Mouse (Mus musculus): ENCODE data around the gene Myh10. TPM values are rescaled to one million over a fixed set of nuclear protein-coding genes. Genes with fewer than 3 reads are reported as not detected.
"Not testable (repeated sequence)": the region's sequence is repeated elsewhere in the genome, so short reads cannot be mapped to it uniquely, and the experiment has no call there.

Gene Myh10
- total RNA-seq, 4 experiments from 2014 or later = 200 to 257 (median 222) TPM

DNA sequence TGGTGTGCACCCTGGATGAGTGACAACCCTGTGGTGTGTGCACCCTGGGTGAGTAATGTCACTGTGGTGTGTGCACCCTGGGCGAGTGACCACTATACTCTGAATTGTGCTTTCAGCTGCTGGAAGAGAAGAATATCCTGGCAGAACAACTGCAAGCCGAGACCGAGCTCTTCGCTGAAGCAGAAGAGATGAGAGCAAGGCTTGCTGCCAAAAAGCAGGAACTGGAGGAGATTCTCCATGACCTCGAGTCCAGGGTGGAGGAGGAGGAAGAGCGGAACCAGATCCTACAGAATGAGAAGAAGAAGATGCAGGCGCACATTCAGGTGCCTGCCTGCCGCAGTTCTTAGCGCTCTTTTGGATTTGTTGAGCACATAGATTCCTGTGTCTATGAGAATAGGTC is 95.9 kb downstream of the Myh10 start:
- DNase-seq (ENCODE audit: low spot score in 2 of 2) = no peak

DNA sequence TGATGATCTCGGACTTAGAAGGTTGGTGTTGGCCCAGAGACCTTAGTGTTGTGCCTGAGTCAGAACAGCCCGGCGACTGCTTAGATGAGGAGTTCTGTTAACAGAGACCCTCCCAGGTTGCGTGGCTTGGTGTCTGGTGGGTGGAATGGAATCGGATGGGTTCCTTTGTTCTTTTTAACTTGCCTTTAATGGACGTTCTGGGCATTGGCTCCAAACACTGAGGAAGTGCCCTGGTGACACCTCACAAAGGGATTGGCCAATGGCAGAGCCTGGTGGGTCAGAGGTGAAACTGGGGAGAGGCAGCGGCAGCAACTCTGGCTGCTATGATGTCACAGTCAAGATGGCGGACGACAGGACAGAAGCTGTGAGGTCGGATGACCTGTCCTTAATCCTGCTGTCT is 99.4 kb downstream of the Myh10 start:
- no peak for DNase-seq (ENCODE audit: low spot score in 2 of 2)

- DNase-seq (ENCODE audit: low spot score in 2 of 2) = no peak
Measured at GRCm38 (mm10) chr11:68791794-68792193, 100.4 kb downstream of the Myh10 start.

GRCm38 (mm10) chr11:68798258-68798657 is 106.9 kb downstream of the Myh10 start:
- DNase-seq (ENCODE audit: low spot score in 2 of 2) = no peak

GRCm38 (mm10) chr11:68805148-68805547 is 113.8 kb downstream of the Myh10 start:
- no peak for DNase-seq (ENCODE audit: low spot score in 2 of 2)

- peak in 1 of 2 experiments; percentile 73 for DNase-seq (ENCODE audit: low spot score in 2 of 2)
Measured at GRCm38 (mm10) chr11:68807787-68808186, 116.4 kb downstream of the Myh10 start.

GRCm38 (mm10) chr11:68811881-68812577 is 120.7 kb downstream of the Myh10 start:
- DNase-seq (ENCODE audit: low spot score in 2 of 2) = no peak

DNA sequence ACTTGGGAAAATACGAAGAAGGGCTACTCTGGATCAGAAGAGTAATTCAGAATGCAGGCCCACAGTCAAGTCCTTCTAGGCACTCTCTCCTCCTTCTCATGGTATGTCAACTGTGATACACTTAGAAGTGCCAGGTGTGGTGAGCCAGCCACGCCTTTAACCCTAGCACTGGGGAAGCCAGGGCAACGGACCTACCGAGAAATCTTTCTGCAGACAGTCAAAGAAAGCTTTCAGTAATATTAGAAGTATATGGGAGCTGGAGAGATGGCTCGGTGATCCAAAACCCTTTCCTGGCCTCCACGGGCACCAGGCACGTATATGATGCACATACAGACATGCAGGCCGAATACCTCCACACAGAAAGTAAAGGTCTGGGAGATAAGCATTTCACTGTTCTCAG is 127.1 kb downstream of the Myh10 start:
- DNase-seq (ENCODE audit: low spot score in 2 of 2) = no peak

DNA sequence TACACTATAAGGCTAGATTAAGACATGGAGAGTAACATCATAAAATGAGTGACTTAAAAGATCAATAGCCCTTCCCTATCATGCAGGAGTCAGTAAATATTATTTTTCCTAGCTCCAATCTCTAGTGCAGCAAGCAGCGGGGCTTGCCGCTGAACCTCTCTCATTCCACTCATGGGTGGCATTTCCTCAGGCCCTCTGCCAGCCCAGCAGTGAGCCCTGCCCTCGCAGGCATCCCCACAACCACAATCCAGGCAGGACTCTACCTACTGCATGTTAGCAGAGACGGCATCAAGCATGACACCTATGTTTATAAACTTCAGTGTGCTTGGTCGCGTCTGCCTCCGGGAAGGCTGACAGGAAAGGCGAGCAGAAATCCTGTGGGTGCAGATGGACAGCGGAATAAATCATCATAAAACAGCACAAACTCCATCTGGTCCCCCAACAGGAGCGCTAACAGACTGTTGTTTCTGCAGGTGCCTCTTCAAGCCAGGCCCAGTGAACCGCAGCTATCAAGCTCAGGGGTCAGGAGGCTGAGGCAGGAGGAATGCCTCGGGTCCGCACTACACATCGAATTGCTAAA is 128.0 kb downstream of the Myh10 start:
- no peak for DNase-seq (ENCODE audit: low spot score in 2 of 2)

DNA sequence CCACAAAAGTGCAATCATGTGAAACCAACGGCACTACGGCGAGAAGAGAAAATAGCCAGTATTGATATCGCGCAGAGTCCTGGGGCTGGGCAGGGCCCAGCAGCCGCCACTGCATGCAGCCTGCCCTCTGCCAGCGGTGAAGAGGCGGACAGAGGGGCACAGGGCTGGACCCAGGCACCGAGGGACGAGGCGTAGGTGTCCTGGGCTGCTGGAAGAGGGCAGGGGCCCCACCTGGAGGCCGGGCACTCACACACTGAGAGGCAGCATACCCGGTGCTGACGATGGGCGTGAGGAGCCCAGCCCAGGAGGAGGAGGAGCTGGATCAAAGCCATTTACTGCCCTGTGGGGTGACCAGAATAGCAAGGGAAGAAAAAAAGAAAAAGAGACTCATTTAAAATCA is 131.0 kb downstream of the Myh10 start:
- no peak for DNase-seq (ENCODE audit: low spot score in 2 of 2)

GRCm38 (mm10) chr11:68826735-68827134 is 135.4 kb downstream of the Myh10 start:
- DNase-seq (ENCODE audit: low spot score in 2 of 2) = no peak

DNA sequence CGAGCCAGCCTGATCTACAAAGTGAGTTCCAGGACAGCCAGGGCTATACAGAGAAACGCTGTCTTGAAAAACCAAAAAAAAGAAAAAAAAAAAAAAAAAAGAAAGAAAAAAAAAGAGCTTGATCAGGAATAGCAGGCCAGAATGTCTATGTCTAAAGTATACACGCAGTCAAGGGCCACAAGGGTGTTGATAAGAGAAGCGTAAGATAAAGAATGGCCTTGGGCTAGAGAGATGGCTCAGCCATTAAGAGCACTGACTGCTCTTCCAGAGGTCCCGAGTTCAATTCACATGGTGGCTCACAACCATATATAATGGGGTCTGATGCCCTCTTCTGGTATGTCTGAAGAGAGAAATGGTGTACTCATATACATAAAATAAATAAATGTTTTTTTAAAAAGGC is 140.2 kb downstream of the Myh10 start:
- DNase-seq (ENCODE audit: low spot score in 2 of 2) = not testable (repeated sequence)

GRCm38 (mm10) chr11:68832793-68833192 is 141.4 kb downstream of the Myh10 start:
- no peak for DNase-seq (ENCODE audit: low spot score in 2 of 2)

GRCm38 (mm10) chr11:68833593-68833992 is 142.2 kb downstream of the Myh10 start:
- DNase-seq (ENCODE audit: low spot score in 2 of 2) = no peak

- no peak for DNase-seq (ENCODE audit: low spot score in 2 of 2)
Measured at GRCm38 (mm10) chr11:68835034-68835433, 143.7 kb downstream of the Myh10 start.

DNA sequence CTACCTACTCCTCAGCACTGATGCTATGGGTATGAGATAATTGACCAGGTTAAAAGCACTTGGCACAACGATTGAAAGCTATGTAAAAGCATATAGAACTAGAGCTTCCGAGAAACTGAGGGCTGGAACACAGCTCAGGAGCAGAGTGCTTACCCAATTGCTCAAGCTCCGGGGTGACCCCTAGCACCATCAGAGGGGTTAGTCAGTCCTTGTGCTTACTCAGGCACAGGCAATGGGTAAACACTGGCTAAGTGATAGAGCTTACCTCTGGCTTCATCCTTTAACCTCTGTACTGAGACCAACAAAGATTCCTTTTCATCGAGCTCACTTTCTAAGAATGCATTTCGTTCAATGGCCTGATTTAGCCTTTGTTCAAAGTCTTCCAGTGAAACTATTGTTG is 148.2 kb downstream of the Myh10 start:
- DNase-seq (ENCODE audit: low spot score in 2 of 2) = no peak

DNA sequence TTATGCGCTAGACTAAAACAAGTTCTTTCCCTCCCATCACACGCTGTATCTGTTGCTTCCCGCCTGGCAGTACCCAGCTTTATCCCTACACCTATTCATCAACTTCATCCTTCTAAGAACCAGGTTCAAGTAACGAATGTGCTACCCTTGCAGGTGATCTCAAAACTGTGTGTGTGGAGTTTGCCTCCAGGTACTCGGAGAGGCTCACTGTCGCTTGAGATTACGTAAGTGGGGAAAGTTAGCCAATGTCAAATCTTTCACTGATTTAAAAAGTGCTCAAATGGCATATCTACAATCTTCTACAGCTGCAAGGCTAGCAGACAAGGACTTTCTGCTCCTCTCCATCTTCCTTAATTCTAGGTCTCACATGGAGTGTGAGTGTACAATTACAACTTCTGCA is 159.5 kb downstream of the Myh10 start:
- DNase-seq (ENCODE audit: low spot score in 2 of 2) = no peak

GRCm38 (mm10) chr11:68851644-68852485 is 160.5 kb downstream of the Myh10 start:
- DNase-seq (ENCODE audit: low spot score in 2 of 2) = no peak

DNA sequence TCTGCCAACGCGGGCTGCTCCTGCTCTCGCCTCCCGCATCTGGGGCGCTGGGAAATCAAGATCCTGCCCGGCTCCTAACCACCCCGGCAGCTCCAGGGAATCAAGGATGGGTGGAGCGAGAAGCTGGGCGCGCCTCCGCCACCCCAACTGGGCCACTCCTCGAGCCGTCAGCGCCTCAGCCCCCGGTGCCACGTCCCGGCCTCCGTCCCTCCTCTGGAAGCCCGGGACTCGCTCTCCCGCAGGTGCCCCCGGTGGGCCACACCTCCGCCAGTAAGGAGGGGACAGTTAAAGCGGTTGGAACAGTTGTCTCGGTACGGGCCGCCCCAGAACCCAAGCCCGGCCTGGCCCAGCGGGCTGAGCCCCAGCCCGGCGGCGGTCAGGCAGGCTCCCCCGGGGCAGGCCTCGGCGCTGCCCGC is 161.1 kb downstream of the Myh10 start:
- DNase-seq (ENCODE audit: low spot score in 2 of 2) = peak in 1 of 2 experiments; percentile 46

- DNase-seq (ENCODE audit: low spot score in 2 of 2) = peak; percentile 98 to 99
Measured at GRCm38 (mm10) chr11:68852932-68853409, 161.6 kb downstream of the Myh10 start.

DNA sequence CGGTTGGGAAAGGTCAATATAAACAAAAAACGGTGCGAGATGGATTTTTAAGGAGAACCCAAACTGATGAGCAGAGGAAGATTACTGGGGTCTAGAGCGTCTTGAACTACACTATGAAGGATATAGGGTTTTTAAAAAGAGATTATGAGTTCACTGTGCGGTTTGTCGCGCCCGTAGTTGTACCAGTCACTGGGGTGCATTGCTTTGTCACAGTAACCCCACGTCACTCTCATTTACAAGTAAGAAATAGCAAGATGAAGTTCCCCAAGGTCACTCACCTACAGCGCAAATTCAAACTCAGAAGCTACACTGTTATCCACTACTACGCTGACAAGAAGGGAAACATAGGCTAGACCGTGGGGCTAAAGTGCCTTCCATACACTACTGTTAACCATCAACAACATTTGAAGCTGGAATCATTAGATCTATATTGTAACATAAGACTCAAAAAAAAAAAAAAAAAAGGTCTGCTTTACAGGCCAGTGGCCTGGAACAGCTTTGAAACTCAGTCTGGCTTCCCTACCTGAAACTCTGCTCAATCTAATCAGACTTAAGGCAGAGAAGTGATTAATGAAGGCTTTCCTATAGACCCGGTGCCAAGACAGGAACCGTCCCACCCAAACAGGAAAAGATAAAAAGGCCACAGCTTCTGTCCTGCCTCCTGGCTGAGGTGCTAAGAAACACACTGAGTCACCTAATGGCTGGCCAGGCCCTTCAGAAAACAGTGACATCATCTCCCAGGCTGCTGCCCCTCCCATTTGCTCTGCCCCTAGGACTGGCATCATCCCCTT is 162.4 kb downstream of the Myh10 start:
- no peak for DNase-seq (ENCODE audit: low spot score in 2 of 2)
